ENCODE assay signal across 8 mouse cellular contexts in the genomic region with DNA sequence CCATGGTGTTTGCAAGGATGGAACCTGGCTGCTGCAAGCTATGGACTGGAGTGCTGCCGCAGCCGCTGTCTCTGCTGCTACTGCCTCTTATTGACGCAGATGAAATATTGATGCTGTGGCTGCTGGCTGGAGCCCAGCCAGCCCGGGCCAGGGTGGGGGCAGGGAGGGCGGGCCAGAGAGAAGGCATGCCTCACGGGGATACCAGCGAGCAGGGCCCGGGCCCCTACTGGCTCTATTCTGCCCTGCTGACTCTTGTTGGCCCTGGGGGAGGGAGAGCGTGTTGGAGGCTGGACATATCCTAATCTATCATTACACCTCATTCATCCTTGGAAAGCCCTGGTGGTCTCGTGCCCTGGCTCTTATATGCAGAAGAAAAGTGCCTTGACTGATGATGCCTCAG. TPM values are rescaled to one million over a fixed set of nuclear protein-coding genes. Genes with fewer than 3 reads are reported as not detected.
DNase-seq lines count a peak whose midpoint lies in the region; ATAC-seq and TF ChIP-seq lines count a peak whose summit lies in the region.

A gene (minus strand): TSS at position 213 of the 400 bp plus-strand sequence.

- peak within 1 kb of the TSS; percentile 23 for H3K4me3 ChIP-seq in lung, embryonic 14.5 days (ENCODE audit: low read depth, low read length)
- H3K4me3 ChIP-seq in embryonic facial prominence, embryonic 12.5 days: no peak within 1 kb of the TSS
- 0 out of 2 replicates have a peak within 1 kb of the TSS, but pooled peaks have one; percentile 7 for H3K4me3 ChIP-seq in limb, embryonic 12.5 days (replicated peaks)
- peak within 1 kb of the TSS; percentile 41 for H3K4me3 ChIP-seq in small intestine, adult 2 months (ENCODE audit: low read depth, low read length)

- no peaks in the 10 kb centered on the region for H3K4me1 ChIP-seq in lung, embryonic 14.5 days (ENCODE audit: insufficient read depth)
- H3K4me1 ChIP-seq in embryonic facial prominence, embryonic 12.5 days: peaks cover 18% of the 10 kb centered on the region
- H3K4me1 ChIP-seq in limb, embryonic 12.5 days (replicated peaks): peaks cover 38% of the 10 kb centered on the region
- no peaks in the 10 kb centered on the region for H3K4me1 ChIP-seq in small intestine, adult 2 months (ENCODE audit: control insufficient read depth, insufficient read depth, insufficient read length, low read length)

- intact Hi-C loops in gastrocnemius, postnatal 36 days (cut with DNase I): loop anchor here (2.0 to 5.0 kb wide), 3 partner anchors 16 to 403 kb away; no protein-coding TSS in a partner anchor
- intact Hi-C loops in left cerebral cortex, postnatal 10 days (cut with DNase I): loop anchor here (5.0 kb wide), 1 partner anchor 198 kb away; no protein-coding TSS in a partner anchor

- peak; percentile 73 for DNase-seq in lung, embryonic 14.5 days
- DNase-seq in lung, postnatal 25 days (ENCODE audit: low spot score): no peak
- DNase-seq in layer of hippocampus, adult 9-11 months: no peak
- DNase-seq in gastrocnemius, postnatal 36 days: no peak
- DNase-seq in left cerebral cortex, postnatal 10 days (ENCODE audit: extremely low spot score in 1 of 2, low spot score in 2 of 2): no peak

- peak; percentile 57; the same call in 1 of the 2 replicates for ATAC-seq in lung, embryonic 14.5 days (ENCODE audit: insufficient read depth)
- ATAC-seq in embryonic facial prominence, embryonic 12.5 days (ENCODE audit: insufficient number of reproducible peaks, insufficient read depth, low FRiP score, low TSS enrichment): no peak
- ATAC-seq in limb, embryonic 12.5 days (ENCODE audit: insufficient number of reproducible peaks, insufficient read depth, low FRiP score, low TSS enrichment, low read depth): no peak

- H3K9ac ChIP-seq in lung, embryonic 14.5 days: no peak within 1 kb of the TSS
- H3K9ac ChIP-seq in embryonic facial prominence, embryonic 12.5 days: no peak within 1 kb of the TSS
- H3K9ac ChIP-seq in limb, embryonic 12.5 days (replicated peaks): no peak within 1 kb of the TSS

- 25% methylated on average over 10 of the region's 10 CpGs for WGBS in lung, embryonic 14.5 days
- WGBS in embryonic facial prominence, embryonic 12.5 days: 65% methylated on average over 10 of the region's 10 CpGs
- 55% methylated on average over 9 of the region's 10 CpGs for WGBS in limb, embryonic 12.5 days
- WGBS in small intestine, adult 2 months: 23% methylated on average over 10 of the region's 10 CpGs

- no peak for TF ChIP-seq POLR2A in small intestine, adult 2 months (IDR thresholded peaks at IDR 0.05; ENCODE audit: low read depth, low read length)

- TF ChIP-seq CTCF in lung, embryonic 14.5 days (IDR thresholded peaks at IDR 0.05; ENCODE audit: low read depth): no peak
- TF ChIP-seq CTCF in small intestine, adult 2 months (IDR thresholded peaks at IDR 0.05; ENCODE audit: extremely low read depth, insufficient read length, insufficient replicate concordance, low read depth, low read length): no peak

- no peak within 1 kb of the TSS for H3K27ac ChIP-seq in lung, embryonic 14.5 days (ENCODE audit: low read depth)
- H3K27ac ChIP-seq in embryonic facial prominence, embryonic 12.5 days: no peak within 1 kb of the TSS
- no peak within 1 kb of the TSS for H3K27ac ChIP-seq in limb, embryonic 12.5 days
- 0 out of 2 replicates have a peak within 1 kb of the TSS, but pooled peaks have one; percentile 12 for H3K27ac ChIP-seq in small intestine, adult 2 months (ENCODE audit: insufficient read depth, low read depth, low read length)

- H3K36me3 ChIP-seq in lung, embryonic 14.5 days (ENCODE audit: insufficient read depth): no peaks in the 10 kb centered on the region
- no peaks in the 10 kb centered on the region for H3K36me3 ChIP-seq in embryonic facial prominence, embryonic 12.5 days
- no peaks in the 10 kb centered on the region for H3K36me3 ChIP-seq in limb, embryonic 12.5 days
- no peaks in the 10 kb centered on the region for H3K36me3 ChIP-seq in small intestine, adult 2 months (ENCODE audit: control insufficient read depth, insufficient read depth, low read length)

- peak within 1 kb of the TSS; percentile 48 for H3K4me2 ChIP-seq in lung, embryonic 14.5 days
- no peak within 1 kb of the TSS for H3K4me2 ChIP-seq in embryonic facial prominence, embryonic 12.5 days (replicated peaks)
- no peak within 1 kb of the TSS for H3K4me2 ChIP-seq in limb, embryonic 12.5 days

- no peaks in the 10 kb centered on the region for H3K27me3 ChIP-seq in lung, embryonic 14.5 days (ENCODE audit: insufficient read depth, low read length)
- no peaks in the 10 kb centered on the region for H3K27me3 ChIP-seq in embryonic facial prominence, embryonic 12.5 days
- no peaks in the 10 kb centered on the region for H3K27me3 ChIP-seq in limb, embryonic 12.5 days
- H3K27me3 ChIP-seq in small intestine, adult 2 months (ENCODE audit: control insufficient read depth, insufficient read depth, low read length): no peaks in the 10 kb centered on the region

- H3K9me3 ChIP-seq in lung, embryonic 14.5 days (ENCODE audit: low read depth, low read length): no peaks in the 10 kb centered on the region
- H3K9me3 ChIP-seq in embryonic facial prominence, embryonic 12.5 days: no peaks in the 10 kb centered on the region
- H3K9me3 ChIP-seq in limb, embryonic 12.5 days: no peaks in the 10 kb centered on the region

RNA-seq across cellular contexts. Expression of the gene that starts here (rescaled TPM):
- polyA plus RNA-seq in lung, embryonic 14.5 days (2014; fragmentation: Nextera tagmentation; extraction: Ambion mirVana): 4.9 and 5.2 TPM in 2 replicates
- 67.0 and 95.6 TPM in 2 replicates for polyA plus RNA-seq in embryonic facial prominence, embryonic 12.5 days (2016; fragmentation: Nextera tagmentation; extraction: Ambion mirVana)
- 3.5 and 7.5 TPM in 2 replicates for polyA plus RNA-seq in limb, embryonic 12.5 days (2016; fragmentation: Nextera tagmentation; extraction: Ambion mirVana)
- 4.4 and 4.8 TPM in 2 replicates for polyA plus RNA-seq in small intestine, adult 2 months (2012; rRNA removed)
- 1 to 10 TPM; 2.8 to 6.0 TPM for total RNA-seq in gastrocnemius, postnatal 36 days (2021)
- total RNA-seq in left cerebral cortex, postnatal 10 days (2021): 1 to 10 TPM; 1.4 to 2.0 TPM
